Mouse (Mus musculus): ENCODE measurements around the gene Lpxn.

The Lpxn gene

DNA sequence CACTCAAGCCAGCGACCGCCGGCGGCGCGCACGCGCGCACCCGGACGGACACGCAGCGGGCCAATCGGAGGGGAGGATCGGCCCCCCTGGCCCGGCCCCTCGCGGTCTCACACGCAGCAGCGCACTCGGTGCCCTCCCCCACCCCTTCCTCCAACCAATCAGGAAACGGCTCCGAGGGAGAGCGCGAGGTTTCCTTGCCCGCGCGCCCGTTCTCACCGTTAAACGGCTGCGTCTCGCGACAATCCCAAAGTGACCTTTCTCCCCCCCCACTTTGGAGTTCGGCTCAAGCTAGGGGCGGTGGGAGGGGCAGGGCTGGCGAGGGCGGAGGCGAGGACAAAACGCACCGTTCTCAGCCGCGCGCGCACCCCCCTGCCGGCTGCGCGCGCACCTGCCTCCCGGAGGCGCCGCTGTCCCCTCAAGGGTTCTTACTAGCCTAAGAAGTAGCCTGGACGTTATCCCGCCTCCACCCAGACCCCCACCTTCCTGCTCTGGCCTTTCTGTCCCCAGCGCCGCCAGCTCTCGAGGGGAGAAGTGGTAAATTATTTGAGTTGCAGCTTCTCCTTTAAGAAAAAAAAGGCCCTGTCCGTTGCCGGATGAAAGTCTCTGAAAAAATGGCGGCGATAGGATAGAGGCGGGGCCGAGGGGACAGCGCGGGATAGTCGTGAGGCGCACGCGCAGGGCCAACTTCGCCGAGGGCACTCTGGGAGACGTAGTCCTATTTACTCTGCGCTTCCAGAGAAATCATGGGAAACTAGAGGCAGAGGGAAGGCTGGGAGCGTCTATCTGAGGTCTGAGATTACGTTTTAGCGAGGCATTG is at the start of gene Lpxn, which contains the start of gene Zfp91:
Gene Lpxn, plus strand, starts transcription at position 683 of the 817 bp plus-strand sequence.
Gene Zfp91, minus strand, starts transcription at position 616 of the 817 bp plus-strand sequence.
- peak; percentile 97 for DNase-seq

GRCm38 (mm10) chr19:12756286-12756685 is 39.7 kb upstream of the Lpxn start:
- no peak for DNase-seq

DNA sequence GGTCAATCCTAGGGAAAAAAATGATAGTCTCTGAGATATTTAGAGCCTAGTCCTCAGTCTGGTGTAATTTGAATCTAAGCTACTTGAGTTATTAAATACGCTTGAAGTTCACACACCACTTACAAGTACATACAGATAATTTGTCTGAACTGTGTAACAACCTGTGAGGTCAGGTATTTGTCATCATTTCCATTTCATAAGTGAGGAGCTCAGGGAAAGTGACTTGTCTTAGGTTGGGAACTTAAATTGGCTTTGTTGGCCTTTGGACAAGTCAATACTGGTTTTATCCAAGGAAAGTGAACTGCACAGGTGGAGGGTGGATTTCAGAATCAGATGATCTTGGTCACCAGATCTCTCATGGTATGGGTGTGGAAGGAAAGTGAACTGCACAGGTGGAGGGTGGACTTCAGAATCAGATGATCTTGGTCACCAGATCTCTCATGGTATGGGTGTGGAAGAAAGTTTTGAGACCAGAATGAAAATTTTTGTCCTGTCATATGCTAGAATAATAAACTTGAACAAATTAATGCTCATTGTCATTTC is 37.0 kb upstream of the Lpxn start:
- no peak for DNase-seq

GRCm38 (mm10) chr19:12759656-12760055 is 36.3 kb upstream of the Lpxn start:
- DNase-seq: peak; percentile 58

DNA sequence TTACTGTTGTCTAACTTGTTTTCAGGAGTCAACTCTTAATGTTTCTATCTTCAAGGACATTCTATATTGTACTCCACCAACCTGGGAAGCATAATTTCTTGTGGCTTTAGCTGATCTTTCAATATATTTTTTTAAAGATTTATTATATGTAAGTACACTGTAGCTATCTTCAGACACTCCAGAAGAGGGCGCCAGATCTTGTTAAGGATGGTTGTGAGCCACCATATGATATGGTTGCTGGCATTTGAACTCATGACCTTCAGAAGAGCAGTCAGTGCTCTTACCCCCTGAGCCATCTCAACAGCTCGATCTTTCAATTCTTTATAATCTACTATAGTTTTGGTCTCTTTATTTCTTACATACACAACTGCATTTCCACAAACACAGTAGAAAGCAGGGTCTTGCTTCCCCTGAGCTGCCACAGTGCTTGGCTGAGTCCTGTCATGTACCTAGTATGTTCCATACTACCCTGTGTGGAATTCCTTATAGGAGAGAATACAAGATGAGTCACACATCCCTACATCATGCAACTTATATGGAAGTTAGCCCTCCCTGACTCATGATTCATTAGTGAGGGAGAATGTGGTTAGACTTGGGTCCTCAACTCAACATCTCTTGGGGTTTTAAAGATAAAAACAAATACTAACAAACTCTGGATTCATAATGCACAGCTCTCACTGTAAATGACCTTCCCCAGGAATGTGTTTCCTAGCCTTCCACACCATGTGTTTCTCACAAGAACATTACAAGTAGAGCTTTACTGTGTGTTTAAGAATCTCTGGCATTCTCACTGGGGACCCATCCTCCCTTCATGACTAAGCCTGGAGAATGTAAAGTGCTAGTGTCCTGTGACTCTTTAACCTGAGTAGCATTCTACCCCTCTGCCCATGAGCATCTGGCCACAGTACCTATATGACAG is 33.5 kb upstream of the Lpxn start:
- DNase-seq: no peak

DNA sequence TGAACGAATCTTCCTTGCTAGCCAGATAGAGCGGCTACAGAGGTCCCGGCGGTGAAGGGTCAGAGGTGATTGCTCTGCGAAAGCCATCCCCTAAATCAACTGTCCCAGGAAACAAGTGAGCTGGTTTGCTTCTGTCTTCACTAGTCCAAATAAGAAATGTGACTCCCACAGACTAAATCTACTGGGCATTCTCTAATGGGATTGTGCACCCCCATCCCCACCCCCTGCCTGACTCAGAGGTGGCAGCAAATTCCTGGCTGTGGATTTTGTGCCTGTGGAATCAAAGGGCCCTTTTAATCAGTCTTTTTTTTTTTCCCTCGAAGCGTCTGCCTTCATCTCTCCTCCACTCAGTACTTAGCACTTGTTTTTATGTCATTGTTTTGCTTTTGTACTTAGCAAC is 30.7 kb upstream of the Lpxn start, which contains the start of gene Cntf:
Gene Cntf, minus strand, starts transcription at position 325 of the 400 bp plus-strand sequence.
- DNase-seq: no peak

- DNase-seq: no peak
Observed at GRCm38 (mm10) chr19:12770888-12771287, 25.1 kb upstream of the Lpxn start.

- no peak for DNase-seq
Observed at GRCm38 (mm10) chr19:12780437-12780836, 15.6 kb upstream of the Lpxn start.

DNA sequence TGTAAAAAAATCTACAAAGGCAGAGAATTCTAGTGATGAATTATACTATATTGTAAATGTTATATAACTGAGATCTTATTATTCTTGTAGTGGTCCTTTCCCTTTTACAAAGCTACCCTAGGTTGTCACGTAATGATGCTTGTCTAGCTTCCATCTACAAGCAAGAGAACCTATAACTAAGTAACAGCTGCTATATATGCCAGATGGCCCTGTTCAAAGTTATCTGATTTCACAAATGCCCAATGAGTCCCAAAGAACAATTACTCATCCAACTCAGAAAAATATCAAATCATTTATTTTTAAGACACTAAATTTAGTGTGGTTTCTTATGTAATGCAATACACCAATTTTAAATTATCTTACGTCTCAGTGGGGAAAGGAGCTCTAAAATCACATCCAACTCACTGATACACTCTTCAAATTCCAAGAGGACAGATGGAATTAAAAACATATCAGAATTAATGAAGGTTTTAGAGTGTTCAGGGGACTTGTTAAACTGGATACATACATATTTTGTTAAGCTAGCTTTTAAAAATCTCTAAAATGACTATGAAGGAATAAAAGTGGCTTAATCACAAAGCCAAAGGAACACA is 9.1 kb upstream of the Lpxn start:
- DNase-seq: no peak

GRCm38 (mm10) chr19:12787721-12788120 is 8.3 kb upstream of the Lpxn start:
- no peak for DNase-seq

GRCm38 (mm10) chr19:12792374-12792773 is 3.6 kb upstream of the Lpxn start:
- no peak for DNase-seq

DNA sequence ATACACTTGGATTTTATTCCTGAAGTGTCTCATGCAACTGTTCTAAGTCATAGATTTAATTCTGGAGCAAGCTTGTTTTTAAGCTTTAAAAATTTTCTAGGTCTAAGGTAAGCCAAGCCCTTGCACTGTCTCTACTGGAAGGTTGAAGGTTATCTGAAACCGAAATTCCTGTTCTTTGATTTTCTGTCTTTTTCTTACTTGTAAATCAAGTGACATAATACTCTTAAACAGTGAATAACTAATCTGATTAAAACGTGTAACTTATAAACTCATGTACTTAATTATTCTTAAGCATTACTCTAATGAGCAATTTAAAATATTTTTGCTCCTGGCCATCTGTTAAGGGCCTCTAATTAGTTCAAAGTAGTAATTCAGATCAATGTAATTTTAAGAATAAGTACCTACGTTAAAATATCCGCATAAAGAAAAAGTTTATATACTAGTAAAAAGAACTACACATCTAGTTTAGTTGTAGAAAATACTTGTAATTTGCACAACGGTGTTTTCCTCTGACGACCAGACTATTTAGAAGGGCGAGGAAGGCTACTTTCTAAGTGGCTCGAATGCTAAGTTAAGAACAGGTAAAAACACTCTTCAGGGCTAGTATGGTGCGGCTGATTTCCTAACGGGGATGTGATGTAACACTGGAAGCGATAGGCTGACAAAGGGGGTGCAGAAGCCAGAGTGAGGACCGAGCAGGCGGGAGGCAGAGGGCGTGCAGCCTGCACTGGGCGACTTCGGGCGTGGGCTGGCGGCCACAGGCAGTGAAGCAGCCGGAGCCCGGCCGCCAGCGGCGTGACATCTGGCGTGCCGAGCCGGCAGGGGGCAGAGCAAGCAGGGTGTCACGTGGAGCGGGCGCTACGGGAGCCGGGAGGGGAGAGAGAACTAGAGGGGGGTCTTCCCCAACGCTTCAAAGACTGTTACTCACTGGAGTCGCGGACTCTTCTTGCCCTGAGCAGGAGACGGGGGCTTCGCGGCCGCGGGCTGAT is 1.6 kb upstream of the Lpxn start:
- peak; percentile 85 for DNase-seq

DNA sequence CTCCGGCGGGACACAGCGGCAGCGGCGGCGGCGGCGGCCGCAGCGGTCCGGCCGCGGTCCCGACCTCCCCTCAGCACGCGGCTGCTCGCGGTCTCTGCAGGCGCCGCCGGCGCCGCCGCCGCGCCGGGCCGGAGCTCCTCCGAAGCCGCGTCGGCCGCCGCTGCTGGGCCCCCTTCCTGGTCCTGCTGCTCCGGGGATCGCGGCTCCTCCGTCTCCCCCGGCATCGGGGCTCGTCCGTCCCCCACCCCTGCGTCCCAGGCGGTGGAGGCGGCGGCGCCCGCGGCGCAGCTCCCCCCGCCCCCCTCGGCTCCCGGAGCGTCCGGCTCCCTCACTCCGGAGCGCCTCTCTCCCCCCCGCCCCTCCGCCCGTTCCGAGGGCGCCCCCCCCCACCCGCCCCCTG is 883 bp upstream of the Lpxn start:
- no peak for DNase-seq

- DNase-seq: no peak
Observed at GRCm38 (mm10) chr19:12796328-12796931, 437 bp downstream of the Lpxn start.

- no peak for DNase-seq
Observed at GRCm38 (mm10) chr19:12797071-12797470, 1.1 kb downstream of the Lpxn start.

DNA sequence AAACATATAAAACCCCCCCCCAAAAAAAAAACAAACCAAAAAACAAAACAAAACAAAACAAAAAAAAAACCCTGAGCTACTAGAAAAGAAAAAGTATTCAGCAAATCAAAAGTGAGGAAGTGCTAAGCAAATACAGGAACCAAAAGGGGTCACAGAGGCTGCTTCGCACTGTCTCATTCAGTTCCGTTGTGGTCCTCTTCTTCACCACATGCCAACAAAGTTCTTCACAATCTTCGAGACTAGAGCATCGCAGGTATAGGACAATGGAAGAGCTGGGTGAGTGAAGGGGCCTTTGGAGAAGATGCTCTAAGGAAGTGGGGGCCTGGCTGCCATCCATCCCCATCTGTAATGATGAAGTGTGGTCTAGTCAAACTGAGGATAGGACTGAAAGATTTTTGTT is 2.4 kb downstream of the Lpxn start:
- no peak for DNase-seq

DNA sequence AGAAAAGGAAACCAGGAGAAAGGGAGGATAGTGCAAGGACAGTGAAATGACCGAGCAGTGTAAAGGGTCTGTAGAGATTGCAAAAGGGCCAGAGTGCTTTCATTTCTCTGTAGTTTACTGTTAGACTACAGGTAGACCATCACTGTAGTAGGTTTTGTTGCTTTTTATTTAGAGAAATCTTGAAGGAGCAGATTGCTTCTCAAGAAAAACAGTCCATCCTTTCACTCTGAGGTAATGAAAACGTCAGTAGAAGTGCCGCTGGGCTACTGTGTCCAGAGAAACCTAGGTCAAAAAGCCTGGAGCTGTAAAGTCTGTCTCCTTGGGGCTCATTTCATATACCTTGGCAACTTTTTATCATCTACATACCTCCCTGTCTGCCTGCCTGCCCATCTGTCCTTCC is 3.1 kb downstream of the Lpxn start:
- no peak for DNase-seq

DNA sequence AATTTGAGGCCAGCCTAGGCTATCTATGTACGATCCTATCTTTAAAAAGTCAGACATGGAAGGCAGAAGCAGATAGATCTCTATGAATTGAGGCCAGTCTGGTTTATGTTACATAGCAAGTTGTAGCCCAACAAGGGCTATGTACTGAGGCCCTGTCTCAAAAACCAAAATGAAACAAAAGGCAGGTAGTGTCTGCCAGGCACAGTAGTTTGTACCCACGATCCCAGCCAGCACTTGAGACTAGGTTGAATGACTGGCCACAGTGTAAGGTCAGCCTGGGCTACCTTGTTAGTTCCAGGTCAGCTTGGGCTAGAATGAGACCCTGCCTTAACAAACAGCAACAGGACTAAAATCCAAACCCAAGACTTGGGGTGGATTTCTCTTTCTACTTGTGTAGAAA is 4.6 kb downstream of the Lpxn start:
- no peak for DNase-seq

DNA sequence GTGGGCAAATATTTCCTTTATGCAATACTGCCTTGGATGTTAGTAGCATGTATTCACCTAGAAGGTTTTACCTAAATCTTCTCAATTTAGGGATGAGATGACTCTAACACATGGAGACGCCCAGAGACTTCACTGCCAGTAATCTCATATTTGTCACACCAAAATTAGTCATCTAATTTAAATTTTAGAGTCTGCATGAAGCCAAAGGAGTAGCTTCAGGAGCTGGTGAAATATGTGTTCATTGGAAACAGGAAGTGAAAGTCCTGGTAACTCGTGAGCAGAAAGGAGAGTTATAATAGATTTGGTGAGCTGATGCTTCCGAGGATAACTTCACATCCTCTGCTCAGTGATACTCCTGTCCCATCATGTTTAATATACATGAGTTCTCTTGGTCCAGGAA is 5.1 kb downstream of the Lpxn start:
- no peak for DNase-seq

- DNase-seq: no peak
Observed at GRCm38 (mm10) chr19:12802830-12803229, 6.8 kb downstream of the Lpxn start.

DNA sequence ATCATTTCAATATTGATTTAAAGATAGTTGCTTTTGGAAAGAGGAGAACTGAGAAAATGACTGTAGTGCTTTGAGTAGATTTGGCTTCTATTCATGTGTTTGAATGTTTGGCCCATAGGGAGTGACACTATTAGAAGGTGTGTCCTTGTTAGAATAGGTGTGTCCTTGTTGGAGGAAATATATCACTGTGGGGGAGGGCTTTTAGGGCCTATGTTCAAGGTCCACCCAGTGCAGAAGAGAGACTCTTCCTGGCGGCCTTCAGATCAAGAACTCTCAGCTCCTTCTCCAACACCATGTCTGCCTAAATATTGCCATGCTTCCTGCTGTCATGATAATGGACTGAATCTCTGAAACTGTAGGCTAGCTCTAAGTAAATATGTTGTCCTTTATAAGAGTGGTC is 8.2 kb downstream of the Lpxn start:
- no peak for DNase-seq
